Mouse (Mus musculus) gastrocnemius, postnatal 10 days (tissue): ENCODE data around the gene Ercc2. TPM values are rescaled to one million over a fixed set of nuclear protein-coding genes. Genes with fewer than 3 reads are reported as not detected.

Source experiments
- DNase-seq: peaks from one replicate; pipeline ENCODE4 v3.0.0; 2021; ENCODE audit warnings: mixed read lengths
- long read RNA-seq, 2 experiments: library from polyadenylated mRNA; stranded (forward); transcript quantifications; one replicate each; pipeline ENCODE4 v2.0.0; 2021
- total RNA-seq, 2 experiments: library from RNA; stranded (reverse); gene quantifications; 2 replicates each; pipeline ENCODE4 v1.2.3; 2021

Gene Ercc2
- total RNA-seq: 1 to 10 TPM; 7.7 to 9.7 TPM
- long read RNA-seq, experiment 1, transcript Ercc2-201 (23 exons, 3,578 nt): major isoform, 6 of 12 reads
- long read RNA-seq, experiment 1, partial matches to known transcripts: 2 of 12 reads
- long read RNA-seq, experiment 1, other reads (novel, unspliced or antisense): 4 of 12 reads
- long read RNA-seq, experiment 2, transcript Ercc2-201 (23 exons, 3,578 nt): major isoform, 7 of 7 reads
- long read RNA-seq, experiment 2, partial matches to known transcripts: 0 of 7 reads
- long read RNA-seq, experiment 2, other reads (novel, unspliced or antisense): 0 of 7 reads

GRCm38 (mm10) chr7:19381377-19382165 lies at the start of gene Ercc2:
TSS of gene Ercc2 (plus strand) at chr7:19382010.
- peak; percentile 99 for DNase-seq

GRCm38 (mm10) chr7:19332709-19333352 lies 49.0 kb upstream of the Ercc2 start:
- peak; percentile 78 for DNase-seq

GRCm38 (mm10) chr7:19335583-19335982 lies 46.2 kb upstream of the Ercc2 start:
- no peak for DNase-seq

- no peak for DNase-seq
Observed at GRCm38 (mm10) chr7:19337122-19337521, 44.7 kb upstream of the Ercc2 start.

- no peak for DNase-seq
Observed at GRCm38 (mm10) chr7:19338060-19338459, 43.8 kb upstream of the Ercc2 start.

GRCm38 (mm10) chr7:19338596-19338995 lies 43.2 kb upstream of the Ercc2 start:
- no peak for DNase-seq

GRCm38 (mm10) chr7:19341250-19341649 lies 40.6 kb upstream of the Ercc2 start:
- DNase-seq: no peak

GRCm38 (mm10) chr7:19341761-19342409 lies 39.9 kb upstream of the Ercc2 start:
- DNase-seq: peak; percentile 59

GRCm38 (mm10) chr7:19342481-19343027 lies 39.3 kb upstream of the Ercc2 start:
- peak; percentile 90 for DNase-seq

- DNase-seq: peak; percentile 71
Observed at GRCm38 (mm10) chr7:19343210-19343808, 38.5 kb upstream of the Ercc2 start.

GRCm38 (mm10) chr7:19344237-19344847 lies 37.5 kb upstream of the Ercc2 start, which contains the start of gene Ercc1:
TSS of gene Ercc1 (plus strand) at chr7:19344778.
- no peak for DNase-seq

- DNase-seq: peak; percentile 87
Observed at GRCm38 (mm10) chr7:19344938-19345471, 36.8 kb upstream of the Ercc2 start.

- DNase-seq: no peak
Observed at GRCm38 (mm10) chr7:19349188-19349915, 32.5 kb upstream of the Ercc2 start.

GRCm38 (mm10) chr7:19350221-19350620 lies 31.6 kb upstream of the Ercc2 start:
- no peak for DNase-seq

- DNase-seq: no peak
Observed at GRCm38 (mm10) chr7:19354991-19355390, 26.8 kb upstream of the Ercc2 start.

- DNase-seq: no peak
Observed at GRCm38 (mm10) chr7:19356311-19356710, 25.5 kb upstream of the Ercc2 start.

- DNase-seq: peak; percentile 10
Observed at GRCm38 (mm10) chr7:19357381-19358375, 24.1 kb upstream of the Ercc2 start.

- DNase-seq: peak; percentile 2
Observed at GRCm38 (mm10) chr7:19358634-19359033, 23.2 kb upstream of the Ercc2 start.
